ENCODE assay signal across 9 mouse cellular contexts in genomic region chr14:71670435-71670834, GRCm38 (mm10).
DNase-seq lines count a peak whose midpoint lies in the region; ATAC-seq and TF ChIP-seq lines count a peak whose summit lies in the region.
"Had no signal": no experiment of that assay in that cellular context is flagged by ENCODE, and none has a peak within 500 bp of the region (broad histone marks: within the 10 kb centered on the region; RNA-seq: fewer than 3 reads in every experiment).

No protein-coding gene starts in this region.

- no peaks in the 10 kb centered on the region for H3K9me3 ChIP-seq in midbrain, embryonic 15.5 days
- no peaks in the 10 kb centered on the region for H3K9me3 ChIP-seq in stomach, postnatal 0 days (ENCODE audit: control insufficient read depth, low read length)
- H3K9me3 ChIP-seq: megakaryocyte, embryonic 14.5 days had no signal

- WGBS in kidney, adult 2 months: 4% methylated on average over 1 of the region's 1 CpGs
- WGBS in midbrain, embryonic 15.5 days: 0% methylated on average over 1 of the region's 1 CpGs
- 13% methylated on average over 1 of the region's 1 CpGs for WGBS in stomach, postnatal 0 days

- no peak overlapping the region for H3K4me2 ChIP-seq in midbrain, embryonic 15.5 days
- no peak overlapping the region for H3K4me2 ChIP-seq in stomach, postnatal 0 days (replicated peaks; ENCODE audit: low read depth)

- no peaks in the 10 kb centered on the region for H3K4me1 ChIP-seq in testis, adult 2 months (ENCODE audit: control insufficient read depth, insufficient read depth, low read length)
- no peaks in the 10 kb centered on the region for H3K4me1 ChIP-seq in kidney, adult 2 months (ENCODE audit: control insufficient read depth, insufficient read depth, low read length)
- peaks cover 18% of the 10 kb centered on the region for H3K4me1 ChIP-seq in midbrain, embryonic 15.5 days
- H3K4me1 ChIP-seq in stomach, postnatal 0 days (replicated peaks; ENCODE audit: control insufficient read depth, insufficient read depth): no peaks in the 10 kb centered on the region
- H3K4me1 ChIP-seq: megakaryocyte, embryonic 14.5 days had no signal

- TF ChIP-seq CTCF in testis, adult 2 months (IDR thresholded peaks at IDR 0.05; ENCODE audit: control insufficient read depth, insufficient read depth, insufficient replicate concordance, low read depth, low read length): peak; percentile 66; the same call in 1 of the 2 replicates
- TF ChIP-seq CTCF in kidney, adult 2 months (conservative IDR thresholded peaks at IDR 0.05; ENCODE audit: insufficient read depth, insufficient read length, low read depth, low read length): peak; percentile 68
- peak; percentile 79 for TF ChIP-seq CTCF in stomach, postnatal 0 days (IDR thresholded peaks at IDR 0.05; ENCODE audit: low read depth)

- ATAC-seq in midbrain, embryonic 15.5 days (replicated peaks): peak; percentile 92
- no peak for ATAC-seq in stomach, postnatal 0 days (ENCODE audit: low FRiP score, low TSS enrichment)

- H3K36me3 ChIP-seq in testis, adult 2 months (ENCODE audit: control insufficient read depth, insufficient read depth, low read length): no peaks in the 10 kb centered on the region
- H3K36me3 ChIP-seq in kidney, adult 2 months (ENCODE audit: control insufficient read depth, insufficient read depth, low read length): no peaks in the 10 kb centered on the region
- H3K36me3 ChIP-seq in midbrain, embryonic 15.5 days (replicated peaks): no peaks in the 10 kb centered on the region
- no peaks in the 10 kb centered on the region for H3K36me3 ChIP-seq in stomach, postnatal 0 days (ENCODE audit: control insufficient read depth, insufficient read depth, low read length)

- H3K9ac ChIP-seq in midbrain, embryonic 15.5 days: no peak overlapping the region
- no peak overlapping the region for H3K9ac ChIP-seq in stomach, postnatal 0 days (ENCODE audit: low read length)

- TF ChIP-seq POLR2A in testis, adult 2 months (IDR thresholded peaks at IDR 0.05; ENCODE audit: control insufficient read depth, low read depth, low read length): no peak
- TF ChIP-seq POLR2A in kidney, adult 2 months (IDR thresholded peaks at IDR 0.05; ENCODE audit: low read depth, low read length): no peak

- no peak overlapping the region for H3K4me3 ChIP-seq in testis, adult 2 months (ENCODE audit: control insufficient read depth, low read depth, low read length)
- H3K4me3 ChIP-seq in kidney, adult 2 months (ENCODE audit: insufficient read depth, low read depth, low read length): no peak overlapping the region
- H3K4me3 ChIP-seq in midbrain, embryonic 15.5 days: no peak overlapping the region
- H3K4me3 ChIP-seq in stomach, postnatal 0 days (ENCODE audit: low read depth, low read length): no peak overlapping the region
- H3K4me3 ChIP-seq: megakaryocyte, embryonic 14.5 days had no signal

- no peak overlapping the region for H3K27ac ChIP-seq in testis, adult 2 months (ENCODE audit: control insufficient read depth, insufficient read depth, low read depth, low read length)
- no peak overlapping the region for H3K27ac ChIP-seq in kidney, adult 2 months (ENCODE audit: insufficient read depth, low read depth, low read length)
- no peak overlapping the region for H3K27ac ChIP-seq in midbrain, embryonic 15.5 days
- H3K27ac ChIP-seq in stomach, postnatal 0 days (replicated peaks): no peak overlapping the region

- H3K27me3 ChIP-seq in testis, adult 2 months (ENCODE audit: control insufficient read depth, insufficient read depth, low read length): no peaks in the 10 kb centered on the region
- no peaks in the 10 kb centered on the region for H3K27me3 ChIP-seq in kidney, adult 2 months (replicated peaks; ENCODE audit: control insufficient read depth, insufficient read depth, low read length)
- H3K27me3 ChIP-seq in midbrain, embryonic 15.5 days (replicated peaks): no peaks in the 10 kb centered on the region
- no peaks in the 10 kb centered on the region for H3K27me3 ChIP-seq in stomach, postnatal 0 days (ENCODE audit: control insufficient read depth, insufficient read depth, low read length)

- no peak for TF ChIP-seq EP300 in stomach, postnatal 0 days (optimal IDR thresholded peaks at IDR 0.05)

- DNase-seq in testis, postnatal 14 days (ENCODE audit: low spot score): no peak
- peak; percentile 63 for DNase-seq in embryo, embryonic 9.5 days (ENCODE audit: extremely low spot score)
- peak; percentile 9 for DNase-seq in heart, adult 8-10 months (ENCODE audit: low spot score)
- peak; percentile 51 for DNase-seq in kidney, adult 2 months
- peak; percentile 76 for DNase-seq in left cerebral cortex, postnatal 4 days
- DNase-seq in stomach, postnatal 0 days (ENCODE audit: low spot score): peak; percentile 26

- intact Hi-C loops in left cerebral cortex, postnatal 4 days (cut with DNase I): loop anchor here (2.0 kb wide), 1 partner anchor 776 kb away; no protein-coding TSS in a partner anchor
